Mouse (Mus musculus) liver, adult 2 months (tissue): ENCODE data around the gene Stard3.

Source experiments
- CTCF ChIP-seq: fragments of 200-500 bp; IDR thresholded peaks from 2 replicates; pipeline ENCODE4 v1.5.1; 2011; ENCODE audit warnings: low read depth, low read length, control low read depth
- POLR2A ChIP-seq: fragments of 200-500 bp; IDR thresholded peaks from 2 replicates; pipeline ENCODE4 v1.6.1; 2011; ENCODE audit warnings: low read length, control low read depth; ENCODE audit not compliant: insufficient read depth; ENCODE audit errors: extremely low read depth

- TF ChIP-seq CTCF: no peak
- TF ChIP-seq POLR2A: no peak
Observed at GRCm38 (mm10) chr11:98328371-98329069, 29.6 kb upstream of the Stard3 start.
